ENCODE assay signal across 8 mouse cellular contexts in the genomic region with DNA sequence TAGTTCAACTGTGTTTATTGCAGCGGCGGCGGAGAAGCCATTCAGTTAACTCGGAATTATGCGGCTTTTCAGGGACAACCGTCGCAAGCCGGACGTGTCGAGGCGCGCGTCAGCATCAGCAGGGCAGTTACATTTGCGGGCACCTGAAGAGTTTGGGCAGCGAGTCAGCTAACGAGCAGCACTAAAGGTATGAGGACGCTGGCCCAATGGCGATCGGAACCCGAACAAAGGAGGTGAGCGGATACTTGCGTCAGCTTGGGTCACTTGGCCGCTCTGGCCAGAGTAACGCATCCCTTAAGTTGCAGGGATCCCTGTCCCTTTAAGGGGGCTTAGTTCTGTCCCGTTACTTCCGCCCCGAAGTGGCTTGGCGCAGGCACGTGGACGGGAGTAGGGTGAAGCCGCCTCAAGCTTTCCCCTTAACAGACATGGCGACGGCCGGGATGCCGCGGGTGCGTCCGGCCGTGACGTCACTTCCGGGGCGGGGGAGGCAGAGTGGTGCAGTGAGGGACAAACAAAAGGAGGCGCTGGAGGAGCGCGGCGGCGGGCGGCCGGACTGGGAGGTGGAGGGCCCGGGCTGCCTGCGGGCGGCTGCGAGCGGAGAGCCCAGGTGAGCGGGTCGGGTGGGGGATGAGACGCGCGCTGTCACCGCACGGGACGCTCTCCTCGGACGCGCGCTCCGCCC. TPM values are rescaled to one million over a fixed set of nuclear protein-coding genes. Genes with fewer than 3 reads are reported as not detected.
A peak's percentile ranks its signal among the peaks of the same experiment; 100 is the strongest.
DNase-seq lines count a peak whose midpoint lies in the region; ATAC-seq and TF ChIP-seq lines count a peak whose summit lies in the region.

A gene (plus strand): TSS at position 517 of the 682 bp plus-strand sequence.

- H3K36me3 ChIP-seq in forebrain, embryonic 10.5 days (replicated peaks): peaks cover 33% of the 10 kb centered on the region
- peaks cover 11% of the 10 kb centered on the region; the same call in 1 of the 2 replicates for H3K36me3 ChIP-seq in heart, embryonic 15.5 days
- H3K36me3 ChIP-seq in liver, embryonic 14.5 days (replicated peaks; ENCODE audit: control insufficient read depth, insufficient read depth, low read depth): peaks cover 10% of the 10 kb centered on the region
- H3K36me3 ChIP-seq in neural tube, embryonic 11.5 days (ENCODE audit: control insufficient read depth, insufficient read depth, low read length): peaks cover 6% of the 10 kb centered on the region
- H3K36me3 ChIP-seq in stomach, postnatal 0 days (ENCODE audit: control insufficient read depth, insufficient read depth, low read length): peaks cover 10% of the 10 kb centered on the region; the same call in 1 of the 2 replicates

- under 1% methylated on average over 66 of the region's 67 CpGs for WGBS in forebrain, embryonic 10.5 days
- WGBS in heart, embryonic 15.5 days: under 1% methylated on average over 56 of the region's 67 CpGs
- under 1% methylated on average over 67 of the region's 67 CpGs for WGBS in liver, embryonic 14.5 days (ENCODE audit: insufficient replicate concordance)
- under 1% methylated on average over 57 of the region's 67 CpGs for WGBS in neural tube, embryonic 11.5 days
- WGBS in stomach, postnatal 0 days: under 1% methylated on average over 46 of the region's 67 CpGs

- 0 out of 2 replicates have a peak, but pooled peaks have one; percentile 39 for TF ChIP-seq EP300 in liver, embryonic 14.5 days (IDR thresholded peaks at IDR 0.05; ENCODE audit: low read depth)
- peak; percentile 59 for TF ChIP-seq EP300 in stomach, postnatal 0 days (optimal IDR thresholded peaks at IDR 0.05)

- peak; percentile 55 for TF ChIP-seq CTCF in liver, embryonic 14.5 days (IDR thresholded peaks at IDR 0.05; ENCODE audit: low read depth)
- TF ChIP-seq CTCF in stomach, postnatal 0 days (IDR thresholded peaks at IDR 0.05; ENCODE audit: low read depth): peak; percentile 68

- H3K4me3 ChIP-seq in forebrain, embryonic 10.5 days: peak within 1 kb of the TSS; percentile 98
- peak within 1 kb of the TSS; percentile 89 for H3K4me3 ChIP-seq in heart, embryonic 15.5 days
- peak within 1 kb of the TSS; percentile 84 to 94 for H3K4me3 ChIP-seq in liver, embryonic 14.5 days (ENCODE audit: insufficient read depth in 1 of 2, low read depth in 2 of 2, low read length in 2 of 2)
- H3K4me3 ChIP-seq in neural tube, embryonic 11.5 days (ENCODE audit: low read depth, low read length): peak within 1 kb of the TSS; percentile 98
- peak within 1 kb of the TSS; percentile 66 for H3K4me3 ChIP-seq in stomach, postnatal 0 days (ENCODE audit: low read depth, low read length)

- peak; percentile 96 for ATAC-seq in CD4-positive, CD25-positive, alpha-beta regulatory T cell, adult 4 months
- peak; percentile 93 for ATAC-seq in heart, embryonic 15.5 days (replicated peaks; ENCODE audit: insufficient number of reproducible peaks, insufficient read depth, low FRiP score, low read depth)
- peak; percentile 95 for ATAC-seq in liver, embryonic 14.5 days (ENCODE audit: insufficient read depth)
- ATAC-seq in neural tube, embryonic 11.5 days (ENCODE audit: insufficient read depth, low FRiP score, low TSS enrichment): peak; percentile 94
- peak; percentile 97 for ATAC-seq in stomach, postnatal 0 days (ENCODE audit: low FRiP score, low TSS enrichment)

- H3K9me3 ChIP-seq in forebrain, embryonic 10.5 days: no peaks in the 10 kb centered on the region
- no peaks in the 10 kb centered on the region for H3K9me3 ChIP-seq in heart, embryonic 15.5 days (replicated peaks)
- no peaks in the 10 kb centered on the region for H3K9me3 ChIP-seq in liver, embryonic 14.5 days (ENCODE audit: control insufficient read depth, low read length)
- H3K9me3 ChIP-seq in neural tube, embryonic 11.5 days (ENCODE audit: control insufficient read depth, low read length): no peaks in the 10 kb centered on the region
- no peaks in the 10 kb centered on the region for H3K9me3 ChIP-seq in stomach, postnatal 0 days (ENCODE audit: control insufficient read depth, low read length)

- H3K27ac ChIP-seq in forebrain, embryonic 10.5 days: peak within 1 kb of the TSS; percentile 95
- H3K27ac ChIP-seq in heart, embryonic 15.5 days: peak within 1 kb of the TSS; percentile 96
- peak within 1 kb of the TSS; percentile 53 for H3K27ac ChIP-seq in liver, embryonic 14.5 days
- H3K27ac ChIP-seq in neural tube, embryonic 11.5 days (ENCODE audit: low read depth, low read length): peak within 1 kb of the TSS; percentile 85
- H3K27ac ChIP-seq in stomach, postnatal 0 days (replicated peaks): peak within 1 kb of the TSS; percentile 90

- no peaks in the 10 kb centered on the region for H3K27me3 ChIP-seq in forebrain, embryonic 10.5 days (ENCODE audit: poor library complexity, severe bottlenecking)
- H3K27me3 ChIP-seq in heart, embryonic 15.5 days: no peaks in the 10 kb centered on the region
- H3K27me3 ChIP-seq in liver, embryonic 14.5 days (ENCODE audit: control insufficient read depth, insufficient read depth, low read length): no peaks in the 10 kb centered on the region
- no peaks in the 10 kb centered on the region for H3K27me3 ChIP-seq in neural tube, embryonic 11.5 days (ENCODE audit: control insufficient read depth, insufficient read depth, low read length)
- no peaks in the 10 kb centered on the region for H3K27me3 ChIP-seq in stomach, postnatal 0 days (ENCODE audit: control insufficient read depth, insufficient read depth, low read length)

- DNase-seq in c-Kit-negative CD71-positive TER-119-positive erythroid progenitor cells, embryonic 14.5 days (ENCODE audit: low read depth, low spot score): peak; percentile 92
- DNase-seq in forebrain, embryonic 10.5 days (ENCODE audit: extremely low spot score, low spot score): peak; percentile 100
- DNase-seq in kidney, postnatal 25 days: peak; percentile 100
- peak; percentile 96 to 97 (median 96) for DNase-seq in liver, embryonic 14.5 days (ENCODE audit: low read depth in 3 of 3, low spot score in 3 of 3)
- peak; percentile 100 for DNase-seq in neural tube, embryonic 11.5 days (ENCODE audit: low spot score)
- peak; percentile 100 for DNase-seq in stomach, postnatal 0 days (ENCODE audit: low spot score)

- H3K9ac ChIP-seq in heart, embryonic 15.5 days: peak within 1 kb of the TSS; percentile 92
- H3K9ac ChIP-seq in liver, embryonic 14.5 days (replicated peaks): peak within 1 kb of the TSS; percentile 83
- peak within 1 kb of the TSS; percentile 90 for H3K9ac ChIP-seq in neural tube, embryonic 11.5 days (ENCODE audit: low read length)
- H3K9ac ChIP-seq in stomach, postnatal 0 days (ENCODE audit: low read length): peak within 1 kb of the TSS; percentile 69

- peak within 1 kb of the TSS; percentile 83 for H3K4me2 ChIP-seq in heart, embryonic 15.5 days
- H3K4me2 ChIP-seq in liver, embryonic 14.5 days (ENCODE audit: low read depth): peak within 1 kb of the TSS; percentile 94
- peak within 1 kb of the TSS; percentile 85 for H3K4me2 ChIP-seq in neural tube, embryonic 11.5 days (ENCODE audit: low read depth)
- peak within 1 kb of the TSS; percentile 68 for H3K4me2 ChIP-seq in stomach, postnatal 0 days (replicated peaks; ENCODE audit: low read depth)

- peaks cover 36% of the 10 kb centered on the region for H3K4me1 ChIP-seq in forebrain, embryonic 10.5 days
- H3K4me1 ChIP-seq in heart, embryonic 15.5 days (replicated peaks): peaks cover 47% of the 10 kb centered on the region
- peaks cover 12 to 31% of the 10 kb centered on the region in 2 experiments for H3K4me1 ChIP-seq in liver, embryonic 14.5 days (replicated peaks; ENCODE audit: control insufficient read depth in 2 of 2, insufficient read depth in 2 of 2, low read length in 1 of 2)
- H3K4me1 ChIP-seq in neural tube, embryonic 11.5 days (ENCODE audit: control insufficient read depth, insufficient read depth, low read length): peaks cover 15% of the 10 kb centered on the region
- peaks cover 6% of the 10 kb centered on the region for H3K4me1 ChIP-seq in stomach, postnatal 0 days (replicated peaks; ENCODE audit: control insufficient read depth, insufficient read depth)

RNA-seq across cellular contexts. Expression of the gene that starts here (rescaled TPM):
- 10 to 100 TPM; 27.2 to 36.9 TPM for polyA plus RNA-seq in CD4-positive, CD25-positive, alpha-beta regulatory T cell, adult 4 months (2017; shearing (Covaris generic))
- polyA plus RNA-seq in forebrain, embryonic 10.5 days (2016; fragmentation: Nextera tagmentation; extraction: Ambion mirVana): 41.5 and 44.7 TPM in 2 replicates
- polyA plus RNA-seq in heart, embryonic 15.5 days (2015; fragmentation: Nextera tagmentation; extraction: Ambion mirVana): 37.7 and 40.0 TPM in 2 replicates
- polyA plus RNA-seq in liver, embryonic 14.5 days (2012; rRNA removed): 3.4 and 3.6 TPM in 2 replicates
- 10.8 and 11.8 TPM in 2 replicates for polyA plus RNA-seq in liver, embryonic 14.5 days (2014; fragmentation: Nextera tagmentation; extraction: Ambion mirVana)
- 46.6 and 49.7 TPM in 2 replicates for polyA plus RNA-seq in neural tube, embryonic 11.5 days (2014; fragmentation: Nextera tagmentation; extraction: Ambion mirVana)
- 30.3 and 31.7 TPM in 2 replicates for polyA plus RNA-seq in stomach, postnatal 0 days (2015; fragmentation: Nextera tagmentation; extraction: Ambion mirVana)

Comparison
In these comparisons a context has a peak if more than half of its experiments do, and no peak if none do; other contexts are left out.
1. Peak in every context shown above with its lines: DNase-seq, ATAC-seq, H3K4me3 ChIP-seq and H3K27ac ChIP-seq.